Mouse (Mus musculus): ENCODE data around the gene Sars2. TPM values are rescaled to one million over a fixed set of nuclear protein-coding genes. Genes with fewer than 3 reads are reported as not detected.
A peak's percentile ranks its signal among the peaks of the same experiment; 100 is the strongest.

Sars2 gene
- polyA plus RNA-seq, 1 experiment = 5.2 TPM

GRCm38 (mm10) chr7:28799994-28800393, 58.2 kb downstream of the Sars2 start:
- Histone ChIP-seq H3K4me1 (ENCODE audit: control insufficient read depth, insufficient read depth, low read length) (peaks cover 18% of the 10 kb centered on the region), H3K27ac (ENCODE audit: insufficient read depth, low read length) (no peak overlapping the region), H3K4me3 (ENCODE audit: insufficient read depth, low read length) (no peak overlapping the region)
- TF ChIP-seq CTCF (IDR thresholded peaks at IDR 0.05; ENCODE audit: borderline replicate concordance, insufficient read depth, low read length) (no peak), POLR2A (IDR thresholded peaks at IDR 0.05; ENCODE audit: low read depth, low read length) (no peak)

GRCm38 (mm10) chr7:28801451-28801850, 59.7 kb downstream of the Sars2 start:
- Histone ChIP-seq H3K4me1 (ENCODE audit: control insufficient read depth, insufficient read depth, low read length) (peaks cover 18% of the 10 kb centered on the region), H3K27ac (ENCODE audit: insufficient read depth, low read length) (peak overlapping the region; percentile 99), H3K4me3 (ENCODE audit: insufficient read depth, low read length) (no peak overlapping the region)
- TF ChIP-seq CTCF (IDR thresholded peaks at IDR 0.05; ENCODE audit: borderline replicate concordance, insufficient read depth, low read length) = no peak
- no peak for TF ChIP-seq POLR2A (IDR thresholded peaks at IDR 0.05; ENCODE audit: low read depth, low read length)

- peaks cover 18% of the 10 kb centered on the region for H3K4me1 ChIP-seq (ENCODE audit: control insufficient read depth, insufficient read depth, low read length)
- no peak overlapping the region for H3K4me3 ChIP-seq (ENCODE audit: insufficient read depth, low read length)
- H3K27ac ChIP-seq (ENCODE audit: insufficient read depth, low read length) = peak overlapping the region; percentile 99
- TF ChIP-seq POLR2A (IDR thresholded peaks at IDR 0.05; ENCODE audit: low read depth, low read length) = peak; percentile 81
- no peak for TF ChIP-seq CTCF (IDR thresholded peaks at IDR 0.05; ENCODE audit: borderline replicate concordance, insufficient read depth, low read length)
Observed at GRCm38 (mm10) chr7:28801901-28802670, 60.3 kb downstream of the Sars2 start.

GRCm38 (mm10) chr7:28802846-28803588, 61.2 kb downstream of the Sars2 start:
- Histone ChIP-seq H3K27ac (ENCODE audit: insufficient read depth, low read length) (peak overlapping the region; percentile 99), H3K4me3 (ENCODE audit: insufficient read depth, low read length) (no peak overlapping the region), H3K4me1 (ENCODE audit: control insufficient read depth, insufficient read depth, low read length) (peaks cover 24% of the 10 kb centered on the region)
- TF ChIP-seq POLR2A (IDR thresholded peaks at IDR 0.05; ENCODE audit: low read depth, low read length) (no peak; the same call in 1 of the 2 replicates), CTCF (IDR thresholded peaks at IDR 0.05; ENCODE audit: borderline replicate concordance, insufficient read depth, low read length) (no peak)

Other genes starting within 250 kb of the Sars2 start
- gene Ifnl2, start 231.5 kb upstream of the Sars2 start, polyA plus RNA-seq (2011; ENCODE audit: insufficient read length, low read depth, missing spikeins) = not detected in 2 replicates
- gene Ifnl3, start 219.2 kb upstream of the Sars2 start, polyA plus RNA-seq (2011; ENCODE audit: insufficient read length, low read depth, missing spikeins) = not detected in 2 replicates
- gene Sycn, start 201.1 kb upstream of the Sars2 start, polyA plus RNA-seq (2011; ENCODE audit: insufficient read length, low read depth, missing spikeins) = not detected in 2 replicates
- gene Nccrp1, start 194.7 kb upstream of the Sars2 start, polyA plus RNA-seq (2011; ENCODE audit: insufficient read length, low read depth, missing spikeins) = not detected in 2 replicates
- 65.7 and 69.3 TPM in 2 replicates for gene Samd4b, start 143.8 kb upstream of the Sars2 start, polyA plus RNA-seq (2011; ENCODE audit: insufficient read length, low read depth, missing spikeins)
- gene Pak4, start 143.8 kb upstream of the Sars2 start, polyA plus RNA-seq (2011; ENCODE audit: insufficient read length, low read depth, missing spikeins) = 8.0 and 10.5 TPM in 2 replicates
- 1.8 TPM in 1 of 2 replicates, not detected in the other for gene Acp7, start 110.7 kb upstream of the Sars2 start, polyA plus RNA-seq (2011; ENCODE audit: insufficient read length, low read depth, missing spikeins)
- gene Fbxo27, start 49.1 kb upstream of the Sars2 start, polyA plus RNA-seq (2011; ENCODE audit: insufficient read length, low read depth, missing spikeins) = 3.8 and 5.1 TPM in 2 replicates
- gene Fbxo17, start 25.2 kb upstream of the Sars2 start, polyA plus RNA-seq (2011; ENCODE audit: insufficient read length, low read depth, missing spikeins) = 16.3 and 18.4 TPM in 2 replicates
- 30.9 and 50.8 TPM in 2 replicates for gene Mrps12, start 172 bp upstream of the Sars2 start, polyA plus RNA-seq (2011; ENCODE audit: insufficient read length, low read depth, missing spikeins)
- not detected in 2 replicates for gene Ccer2, start 14.2 kb downstream of the Sars2 start, polyA plus RNA-seq (2011; ENCODE audit: insufficient read length, low read depth, missing spikeins)
- gene Sirt2, start 24.7 kb downstream of the Sars2 start, polyA plus RNA-seq (2011; ENCODE audit: insufficient read length, low read depth, missing spikeins) = 60.1 and 64.1 TPM in 2 replicates
- gene Nfkbib, start 25.5 kb downstream of the Sars2 start, polyA plus RNA-seq (2011; ENCODE audit: insufficient read length, low read depth, missing spikeins) = 13.8 and 15.0 TPM in 2 replicates
- gene Rinl, start 47.0 kb downstream of the Sars2 start, polyA plus RNA-seq (2011; ENCODE audit: insufficient read length, low read depth, missing spikeins) = 0.77 TPM in 1 of 2 replicates, not detected in the other
- 442 and 496 TPM in 2 replicates for gene Hnrnpl, start 66.5 kb downstream of the Sars2 start, polyA plus RNA-seq (2011; ENCODE audit: insufficient read length, low read depth, missing spikeins)
- gene Ech1, start 83.2 kb downstream of the Sars2 start, polyA plus RNA-seq (2011; ENCODE audit: insufficient read length, low read depth, missing spikeins) = 80.4 and 81.2 TPM in 2 replicates
- gene Lgals4, start 91.9 kb downstream of the Sars2 start, polyA plus RNA-seq (2011; ENCODE audit: insufficient read length, low read depth, missing spikeins) = 1.4 and 6.5 TPM in 2 replicates
- 1.5 and 4.3 TPM in 2 replicates for gene Lgals7, start 121.9 kb downstream of the Sars2 start, polyA plus RNA-seq (2011; ENCODE audit: insufficient read length, low read depth, missing spikeins)
- gene Capn12, start 139.4 kb downstream of the Sars2 start, polyA plus RNA-seq (2011; ENCODE audit: insufficient read length, low read depth, missing spikeins) = 0.23 TPM in 1 of 2 replicates, not detected in the other
- 446 and 575 TPM in 2 replicates for gene Actn4, start 220.3 kb downstream of the Sars2 start, polyA plus RNA-seq (2011; ENCODE audit: insufficient read length, low read depth, missing spikeins)
- 328 and 347 TPM in 2 replicates for gene Eif3k, start 239.9 kb downstream of the Sars2 start, polyA plus RNA-seq (2011; ENCODE audit: insufficient read length, low read depth, missing spikeins)
- 2.0 and 2.2 TPM in 2 replicates for gene Map4k1, start 240.1 kb downstream of the Sars2 start, polyA plus RNA-seq (2011; ENCODE audit: insufficient read length, low read depth, missing spikeins)